Mouse (Mus musculus): Measurements from ENCODE around the gene Shoc2.

Gene Shoc2

DNA sequence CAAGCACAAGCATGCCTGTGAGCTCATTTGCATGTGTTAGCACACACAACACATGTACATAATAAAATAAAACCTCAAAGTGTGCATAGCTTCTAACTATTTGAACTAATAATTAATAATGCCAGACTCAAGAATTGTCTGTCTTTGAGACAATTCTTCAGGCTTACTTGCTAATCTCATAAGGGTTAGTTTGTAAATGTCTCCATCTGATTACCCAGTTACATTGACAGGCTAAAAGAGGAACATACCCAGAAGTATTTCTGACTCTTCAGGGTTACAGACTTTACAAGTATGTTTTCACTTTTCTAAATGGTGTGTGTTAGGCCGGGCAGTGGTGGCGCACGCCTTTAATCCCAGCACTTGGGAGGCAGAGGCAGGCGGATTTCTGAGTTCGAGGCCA is 71.4 kb downstream of the Shoc2 start:
- DNase-seq (ENCODE audit: low read depth, low spot score): no peak

- DNase-seq (ENCODE audit: low read depth, low spot score): no peak
These were observed 91.0 kb downstream of the Shoc2 start for GRCm38 (mm10) chr19:54035100-54035499.

GRCm38 (mm10) chr19:54039441-54039840 is 95.3 kb downstream of the Shoc2 start:
- no peak for DNase-seq (ENCODE audit: low read depth, low spot score)

DNA sequence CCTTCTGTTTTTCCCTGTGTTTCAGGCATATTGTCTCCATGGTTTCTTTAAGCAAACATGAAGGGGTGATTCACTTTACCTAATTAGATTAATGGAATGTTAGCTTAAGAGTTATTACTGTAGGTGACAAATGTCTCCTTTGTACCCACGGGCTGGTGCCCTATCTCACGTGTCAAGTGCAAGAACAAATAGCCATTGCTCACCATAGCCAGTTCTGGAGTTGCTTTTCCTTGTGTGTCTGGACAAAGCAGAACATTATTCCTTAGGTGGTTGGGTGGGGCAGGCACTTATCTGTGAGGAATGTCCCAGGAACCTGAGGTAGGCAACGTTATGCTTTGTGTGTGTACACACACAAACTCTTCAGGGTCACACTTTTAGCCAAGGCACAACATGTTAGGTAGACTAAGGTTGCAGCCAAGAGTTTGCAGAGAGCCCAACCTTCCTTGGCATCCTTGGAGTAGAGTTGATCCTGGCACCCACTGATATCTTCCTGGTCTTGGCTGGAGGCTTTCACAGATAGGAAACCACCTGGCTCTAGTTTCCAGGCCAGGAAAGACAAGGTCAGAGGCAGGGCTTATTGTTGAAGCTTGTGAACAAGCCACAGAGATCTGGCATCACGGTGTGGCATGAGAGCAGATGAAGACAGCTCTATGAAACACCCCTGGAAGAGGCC is 96.4 kb downstream of the Shoc2 start:
- DNase-seq (ENCODE audit: low read depth, low spot score): no peak

GRCm38 (mm10) chr19:54041029-54041367 is 96.9 kb downstream of the Shoc2 start:
- DNase-seq (ENCODE audit: low read depth, low spot score): peak; percentile 38

DNA sequence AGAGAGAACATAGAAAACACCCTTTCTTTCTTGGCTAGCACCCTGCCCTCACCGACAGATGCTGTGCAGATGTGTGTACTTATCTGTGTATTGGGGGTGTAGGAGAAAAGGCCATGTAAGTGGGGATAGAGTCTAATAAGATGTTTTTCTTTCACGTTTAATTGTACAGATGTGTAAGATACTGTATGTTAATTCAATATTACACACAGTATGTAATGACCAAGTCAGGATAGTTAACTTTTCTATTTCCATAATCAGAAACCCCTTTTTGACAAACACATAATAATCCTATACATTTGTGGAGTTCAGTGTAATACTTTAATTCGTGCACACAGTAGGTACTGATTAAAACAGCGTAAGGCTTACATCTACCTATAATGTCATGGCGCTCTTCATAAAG is 99.7 kb downstream of the Shoc2 start, which contains the start of gene Adra2a:
Gene Adra2a, plus strand, starts transcription at position 301 of the 400 bp plus-strand sequence.
- DNase-seq (ENCODE audit: low read depth, low spot score): no peak

GRCm38 (mm10) chr19:54044507-54045371 is 100.6 kb downstream of the Shoc2 start:
- peak; percentile 64 for DNase-seq (ENCODE audit: low read depth, low spot score)

- peak; percentile 9 for DNase-seq (ENCODE audit: low read depth, low spot score)
These were observed 101.3 kb downstream of the Shoc2 start for GRCm38 (mm10) chr19:54045412-54045811.

DNA sequence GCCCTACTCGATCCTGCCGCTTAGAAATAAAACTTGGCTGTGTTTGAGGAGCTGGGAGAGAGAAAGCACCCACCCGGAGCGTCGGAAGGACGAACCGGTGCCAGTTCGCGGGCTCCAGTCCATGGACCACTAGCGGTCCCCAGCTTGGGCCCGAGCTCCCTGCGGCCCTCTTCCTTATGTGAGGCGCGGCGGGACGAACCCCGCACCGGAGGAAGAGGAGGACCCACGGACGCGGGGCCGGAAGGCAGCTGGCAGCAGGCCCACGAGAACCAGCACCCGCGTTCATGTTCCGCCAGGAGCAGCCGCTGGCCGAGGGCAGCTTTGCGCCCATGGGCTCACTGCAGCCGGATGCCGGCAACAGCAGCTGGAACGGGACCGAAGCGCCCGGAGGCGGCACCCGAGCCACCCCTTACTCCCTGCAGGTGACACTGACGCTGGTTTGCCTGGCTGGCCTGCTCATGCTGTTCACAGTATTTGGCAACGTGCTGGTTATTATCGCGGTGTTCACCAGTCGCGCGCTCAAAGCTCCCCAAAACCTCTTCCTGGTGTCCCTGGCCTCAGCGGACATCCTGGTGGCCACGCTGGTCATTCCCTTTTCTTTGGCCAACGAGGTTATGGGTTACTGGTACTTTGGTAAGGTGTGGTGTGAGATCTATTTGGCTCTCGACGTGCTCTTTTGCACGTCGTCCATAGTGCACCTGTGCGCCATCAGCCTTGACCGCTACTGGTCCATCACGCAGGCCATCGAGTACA is 102.0 kb downstream of the Shoc2 start:
- DNase-seq (ENCODE audit: low read depth, low spot score): peak; percentile 38

GRCm38 (mm10) chr19:54046684-54047070 is 102.6 kb downstream of the Shoc2 start:
- DNase-seq (ENCODE audit: low read depth, low spot score): peak; percentile 11

- peak; percentile 65 for DNase-seq (ENCODE audit: low read depth, low spot score)
These were observed 103.4 kb downstream of the Shoc2 start for GRCm38 (mm10) chr19:54047386-54048050.

- DNase-seq (ENCODE audit: low read depth, low spot score): peak; percentile 19
These were observed 104.2 kb downstream of the Shoc2 start for GRCm38 (mm10) chr19:54048161-54048885.

DNA sequence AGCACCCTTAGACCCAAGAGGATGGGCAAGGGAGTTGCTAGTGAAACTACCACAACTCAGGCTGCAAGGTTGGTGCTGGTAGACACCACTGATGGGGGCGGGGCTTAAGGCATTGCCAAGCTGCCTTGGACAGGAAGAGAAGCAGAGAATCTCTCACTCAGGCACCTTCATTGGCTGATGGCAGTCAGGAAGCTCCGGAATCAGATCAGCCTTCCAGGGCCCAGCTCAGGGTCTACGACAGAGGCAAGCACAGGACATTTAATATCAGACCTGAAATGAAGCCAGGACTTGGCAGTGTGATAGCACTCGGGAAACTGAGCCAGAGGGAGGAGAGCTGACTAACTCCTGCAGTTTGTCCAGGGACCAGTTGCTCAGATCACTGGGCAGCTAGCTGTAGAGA is 107.5 kb downstream of the Shoc2 start:
- DNase-seq (ENCODE audit: low read depth, low spot score): no peak

DNA sequence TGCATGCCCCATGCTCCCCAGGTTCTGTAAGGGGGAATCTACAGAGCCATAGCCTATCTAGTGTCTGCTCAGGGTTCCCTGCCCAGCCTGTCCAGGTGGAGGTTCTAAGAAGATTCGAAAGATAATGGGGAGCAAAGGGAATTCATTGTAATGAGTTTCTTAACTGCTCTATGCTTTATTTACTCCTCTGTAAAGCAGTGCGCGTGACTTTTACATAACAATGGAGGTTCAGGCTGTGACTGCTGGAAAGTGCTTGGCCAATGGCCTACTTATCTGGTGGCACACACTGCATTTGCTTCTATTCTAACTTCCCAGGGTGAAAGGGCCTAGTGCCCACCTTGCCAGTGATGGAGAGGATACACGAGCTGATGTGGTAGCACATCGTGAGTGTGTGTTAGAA is 111.7 kb downstream of the Shoc2 start:
- no peak for DNase-seq (ENCODE audit: low read depth, low spot score)

- no peak for DNase-seq (ENCODE audit: low read depth, low spot score)
These were observed 124.3 kb downstream of the Shoc2 start for GRCm38 (mm10) chr19:54068447-54068846.

DNA sequence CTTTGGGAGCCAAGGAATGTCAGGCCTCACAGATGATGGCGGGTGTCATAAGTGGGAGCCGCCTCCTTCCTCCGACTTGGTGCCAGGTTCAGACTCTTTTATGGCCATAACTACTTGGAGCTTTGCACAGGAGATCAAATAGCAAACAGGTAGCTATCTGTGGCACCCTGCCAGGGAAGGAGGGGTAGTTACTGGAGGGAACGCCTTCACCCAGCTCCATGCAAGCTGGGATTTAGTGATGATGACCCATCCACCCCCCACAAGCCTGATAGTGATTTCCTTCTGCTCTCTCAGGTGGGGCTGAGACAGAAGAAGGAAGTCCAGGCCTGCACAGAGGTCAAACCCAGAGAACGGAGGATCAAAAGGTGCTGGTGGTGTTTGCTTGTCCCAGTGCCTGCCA is 126.4 kb downstream of the Shoc2 start:
- no peak for DNase-seq (ENCODE audit: low read depth, low spot score)

GRCm38 (mm10) chr19:54072233-54072800 is 128.2 kb downstream of the Shoc2 start:
- no peak for DNase-seq (ENCODE audit: low read depth, low spot score)

GRCm38 (mm10) chr19:54076362-54077349 is 132.6 kb downstream of the Shoc2 start:
- no peak for DNase-seq (ENCODE audit: low read depth, low spot score)

DNA sequence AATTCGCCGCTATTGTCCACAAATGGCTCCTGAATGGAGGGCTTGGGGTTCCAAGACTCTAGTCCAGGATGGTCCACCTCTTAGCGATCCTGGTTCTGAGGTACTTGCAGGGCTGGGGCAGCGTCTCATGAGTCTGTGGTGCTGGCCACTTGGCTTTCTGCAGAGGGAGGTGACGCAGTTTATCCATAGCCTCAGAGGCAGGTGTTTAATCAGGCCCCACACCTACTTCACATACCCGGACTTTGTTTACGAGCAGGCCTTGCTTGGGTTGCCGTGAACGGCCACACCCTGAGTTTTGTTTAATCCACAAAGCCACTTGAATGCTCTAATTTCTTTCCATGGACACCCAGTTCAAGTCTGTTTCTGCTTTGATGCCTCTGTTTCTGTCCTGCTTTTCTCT is 137.2 kb downstream of the Shoc2 start:
- no peak for DNase-seq (ENCODE audit: low read depth, low spot score)
